Mouse (Mus musculus): ENCODE results near the gene Dgkg. TPM values are rescaled to one million over a fixed set of nuclear protein-coding genes. Genes with fewer than 3 reads are reported as not detected.

Dgkg gene
- total and polyA plus RNA-seq, 2 experiments from 2014 or later = 0.08 to 0.44 TPM

DNA sequence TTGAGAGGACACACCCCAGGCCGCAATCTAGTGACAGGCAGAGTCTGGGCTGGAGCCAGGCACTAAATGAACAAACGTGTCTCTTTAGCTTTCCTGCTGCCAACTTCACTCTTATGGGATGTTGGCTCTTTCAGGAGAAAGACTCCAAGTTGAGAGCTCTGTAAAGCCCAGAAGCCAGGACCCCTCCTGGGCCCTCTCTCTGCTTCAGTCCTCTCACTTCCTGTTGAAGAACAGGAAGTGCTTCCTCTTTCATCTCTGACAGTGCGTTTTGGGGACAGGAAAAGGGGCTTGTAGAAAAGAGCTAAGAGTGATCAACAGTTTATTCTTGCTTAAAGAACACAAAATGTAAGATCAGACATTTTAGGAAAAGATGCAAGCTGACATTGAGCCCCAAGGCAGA lies 159.0 kb downstream of the Dgkg start:
- Histone ChIP-seq H3K36me3 (replicated peaks; ENCODE audit: control insufficient read depth, insufficient read depth, low read length) (no peaks in the 10 kb centered on the region), H3K9ac (replicated peaks; ENCODE audit: low read depth, low read length) (no peak overlapping the region), H3K9me3 (replicated peaks; ENCODE audit: control insufficient read depth, low read length) (no peaks in the 10 kb centered on the region), H3K27ac (ENCODE audit: low read depth) (no peak overlapping the region), H3K27me3 (ENCODE audit: control insufficient read depth, insufficient read depth, low read length) (no peaks in the 10 kb centered on the region), H3K4me1 (ENCODE audit: control insufficient read depth, insufficient read depth) (peaks cover 42% of the 10 kb centered on the region), H3K4me2 (ENCODE audit: low read depth, low read length) (no peak overlapping the region), H3K4me3 (ENCODE audit: low read depth, low read length) (no peak overlapping the region)
- TF ChIP-seq CTCF (IDR thresholded peaks at IDR 0.05; ENCODE audit: low read depth) (no peak), EP300 (IDR thresholded peaks at IDR 0.05; ENCODE audit: low read depth) (no peak)
- no peak for DNase-seq (ENCODE audit: low spot score)
- no peak for ATAC-seq (ENCODE audit: insufficient read depth, low read depth)
- 35% methylated on average over 3 of the region's 3 CpGs for WGBS

DNA sequence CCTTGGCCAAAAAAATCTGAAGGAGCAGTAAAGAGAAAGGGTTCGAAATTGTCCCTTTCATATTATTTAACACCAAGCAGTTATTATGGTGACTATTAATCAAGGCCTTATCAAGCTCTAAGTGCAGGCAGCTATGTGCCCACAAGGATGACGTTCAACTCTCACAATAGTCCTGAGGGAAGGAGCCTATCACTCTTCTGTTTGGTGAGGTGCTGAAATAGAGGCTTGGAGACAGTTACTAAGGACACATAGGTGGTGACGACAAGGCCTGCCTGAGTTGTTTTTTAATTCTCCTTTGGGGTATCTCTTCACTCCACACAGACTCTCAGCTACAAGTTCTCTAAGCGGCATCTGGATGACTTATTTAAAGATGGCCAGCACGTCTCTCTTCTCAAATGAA lies 161.8 kb downstream of the Dgkg start:
- Histone ChIP-seq H3K27me3 (ENCODE audit: control insufficient read depth, insufficient read depth, low read length) (no peaks in the 10 kb centered on the region), H3K9ac (replicated peaks; ENCODE audit: low read depth, low read length) (no peak overlapping the region), H3K4me3 (ENCODE audit: low read depth, low read length) (no peak overlapping the region), H3K9me3 (replicated peaks; ENCODE audit: control insufficient read depth, low read length) (no peaks in the 10 kb centered on the region), H3K27ac (ENCODE audit: low read depth) (peak overlapping the region; percentile 81), H3K4me2 (ENCODE audit: low read depth, low read length) (no peak overlapping the region), H3K4me1 (ENCODE audit: control insufficient read depth, insufficient read depth) (peaks cover 50% of the 10 kb centered on the region), H3K36me3 (replicated peaks; ENCODE audit: control insufficient read depth, insufficient read depth, low read length) (no peaks in the 10 kb centered on the region)
- DNase-seq (ENCODE audit: low spot score) = peak; percentile 87
- no peak for TF ChIP-seq CTCF (IDR thresholded peaks at IDR 0.05; ENCODE audit: low read depth)
- TF ChIP-seq EP300 (IDR thresholded peaks at IDR 0.05; ENCODE audit: low read depth) = no peak
- WGBS = 26% methylated on average over 5 of the region's 5 CpGs
- ATAC-seq (ENCODE audit: insufficient read depth, low read depth) = peak; percentile 88

GRCm38 (mm10) chr16:22494815-22495214 lies 162.2 kb downstream of the Dgkg start:
- Histone ChIP-seq H3K27ac (ENCODE audit: low read depth) (peak overlapping the region; percentile 81), H3K9me3 (replicated peaks; ENCODE audit: control insufficient read depth, low read length) (no peaks in the 10 kb centered on the region), H3K4me1 (ENCODE audit: control insufficient read depth, insufficient read depth) (peaks cover 55% of the 10 kb centered on the region), H3K9ac (replicated peaks; ENCODE audit: low read depth, low read length) (no peak overlapping the region), H3K4me2 (ENCODE audit: low read depth, low read length) (no peak overlapping the region), H3K4me3 (ENCODE audit: low read depth, low read length) (no peak overlapping the region), H3K27me3 (ENCODE audit: control insufficient read depth, insufficient read depth, low read length) (no peaks in the 10 kb centered on the region), H3K36me3 (replicated peaks; ENCODE audit: control insufficient read depth, insufficient read depth, low read length) (no peaks in the 10 kb centered on the region)
- TF ChIP-seq EP300 (IDR thresholded peaks at IDR 0.05; ENCODE audit: low read depth) = no peak
- ATAC-seq (ENCODE audit: insufficient read depth, low read depth) = peak; percentile 45
- peak; percentile 22 for DNase-seq (ENCODE audit: low spot score)
- 11% methylated on average over 5 of the region's 5 CpGs for WGBS

GRCm38 (mm10) chr16:22493396-22493795 lies 163.6 kb downstream of the Dgkg start:
- Histone ChIP-seq H3K27ac (ENCODE audit: low read depth) (no peak overlapping the region), H3K4me2 (ENCODE audit: low read depth, low read length) (no peak overlapping the region), H3K27me3 (ENCODE audit: control insufficient read depth, insufficient read depth, low read length) (no peaks in the 10 kb centered on the region), H3K4me1 (ENCODE audit: control insufficient read depth, insufficient read depth) (peaks cover 52% of the 10 kb centered on the region), H3K36me3 (replicated peaks; ENCODE audit: control insufficient read depth, insufficient read depth, low read length) (no peaks in the 10 kb centered on the region), H3K4me3 (ENCODE audit: low read depth, low read length) (no peak overlapping the region), H3K9ac (replicated peaks; ENCODE audit: low read depth, low read length) (no peak overlapping the region), H3K9me3 (replicated peaks; ENCODE audit: control insufficient read depth, low read length) (no peaks in the 10 kb centered on the region)
- no peak for DNase-seq (ENCODE audit: low spot score)
- 79% methylated on average over 4 of the region's 4 CpGs for WGBS
- TF ChIP-seq CTCF (IDR thresholded peaks at IDR 0.05; ENCODE audit: low read depth) (no peak), EP300 (IDR thresholded peaks at IDR 0.05; ENCODE audit: low read depth) (no peak)
- no peak for ATAC-seq (ENCODE audit: insufficient read depth, low read depth)

DNA sequence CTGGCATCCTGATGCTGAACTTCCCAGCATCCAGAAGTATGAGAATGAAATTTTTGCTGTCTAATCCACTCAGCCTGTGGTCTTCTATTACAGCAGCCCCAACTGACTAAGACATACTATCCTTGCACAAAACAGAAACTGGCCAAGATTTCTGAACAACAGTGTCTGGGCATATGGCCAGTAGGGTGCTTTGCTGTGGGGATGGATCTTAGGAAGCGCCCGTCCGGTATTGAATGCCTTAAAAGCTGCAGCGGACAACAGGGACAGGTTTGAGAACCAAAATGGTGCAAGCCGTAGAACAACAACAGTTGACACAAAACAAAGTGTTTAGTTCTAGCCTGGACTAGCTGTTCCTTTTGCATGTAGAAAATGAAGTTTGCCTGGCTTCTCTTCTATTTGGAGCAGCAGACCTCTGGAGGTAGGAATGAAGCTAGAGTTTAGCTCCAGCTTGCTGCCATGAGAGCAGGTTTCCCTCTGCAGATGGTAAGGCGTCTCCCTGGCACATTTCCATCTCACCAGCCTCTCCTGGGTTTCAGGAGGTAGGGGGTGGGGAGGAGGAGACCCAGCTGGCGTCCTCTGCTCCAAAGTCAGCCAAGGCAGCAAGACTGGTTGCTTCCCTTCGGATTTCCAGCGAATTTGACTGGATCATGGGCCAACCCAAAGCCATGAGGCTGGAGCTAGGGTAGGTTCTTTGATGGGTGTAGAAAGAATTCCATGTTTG lies 165.4 kb downstream of the Dgkg start:
- Histone ChIP-seq H3K4me2 (ENCODE audit: low read depth, low read length) (no peak overlapping the region), H3K36me3 (replicated peaks; ENCODE audit: control insufficient read depth, insufficient read depth, low read length) (no peaks in the 10 kb centered on the region), H3K9ac (replicated peaks; ENCODE audit: low read depth, low read length) (no peak overlapping the region), H3K9me3 (replicated peaks; ENCODE audit: control insufficient read depth, low read length) (no peaks in the 10 kb centered on the region), H3K4me3 (ENCODE audit: low read depth, low read length) (no peak overlapping the region), H3K4me1 (ENCODE audit: control insufficient read depth, insufficient read depth) (peaks cover 39% of the 10 kb centered on the region), H3K27ac (ENCODE audit: low read depth) (no peak overlapping the region), H3K27me3 (ENCODE audit: control insufficient read depth, insufficient read depth, low read length) (no peaks in the 10 kb centered on the region)
- TF ChIP-seq CTCF (IDR thresholded peaks at IDR 0.05; ENCODE audit: low read depth) (no peak), EP300 (IDR thresholded peaks at IDR 0.05; ENCODE audit: low read depth) (no peak)
- ATAC-seq (ENCODE audit: insufficient read depth, low read depth) (no peak), DNase-seq (ENCODE audit: low spot score) (no peak)
- 74% methylated on average over 9 of the region's 9 CpGs for WGBS

DNA sequence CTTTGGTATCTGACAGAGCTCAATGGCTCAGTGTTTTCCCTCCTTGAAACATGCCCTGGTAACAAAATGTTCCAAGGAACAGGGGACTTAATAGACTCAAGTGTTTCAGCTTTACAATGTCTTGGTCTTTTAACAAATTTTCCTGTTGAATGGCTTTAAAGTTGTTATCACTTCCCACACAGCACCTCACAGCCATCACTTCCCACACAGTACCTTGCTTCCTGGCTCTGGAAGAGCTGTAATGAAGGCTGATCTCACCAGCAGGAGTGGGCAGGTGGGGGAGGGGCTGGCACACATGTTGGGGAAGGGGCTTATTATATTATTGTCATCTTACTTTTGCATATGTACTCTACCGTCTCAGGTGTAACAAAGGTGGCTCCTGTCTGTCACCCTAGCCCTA lies 173.1 kb downstream of the Dgkg start:
- TF ChIP-seq EP300 (IDR thresholded peaks at IDR 0.05; ENCODE audit: low read depth) (no peak), CTCF (IDR thresholded peaks at IDR 0.05; ENCODE audit: low read depth) (no peak)
- H3K4me2 ChIP-seq (ENCODE audit: low read depth, low read length) = no peak overlapping the region
- 0 out of 2 replicates have a peak, but pooled peaks cover 3% of the 10 kb centered on the region for H3K4me1 ChIP-seq (ENCODE audit: control insufficient read depth, insufficient read depth)
- no peak overlapping the region for H3K9ac ChIP-seq (replicated peaks; ENCODE audit: low read depth, low read length)
- DNase-seq (ENCODE audit: low spot score) = no peak
- H3K27ac ChIP-seq (ENCODE audit: low read depth) = no peak overlapping the region
- no peak overlapping the region for H3K4me3 ChIP-seq (ENCODE audit: low read depth, low read length)
- no peaks in the 10 kb centered on the region for H3K36me3 ChIP-seq (replicated peaks; ENCODE audit: control insufficient read depth, insufficient read depth, low read length)
- no peaks in the 10 kb centered on the region for H3K9me3 ChIP-seq (replicated peaks; ENCODE audit: control insufficient read depth, low read length)
- H3K27me3 ChIP-seq (ENCODE audit: control insufficient read depth, insufficient read depth, low read length) = no peaks in the 10 kb centered on the region
- ATAC-seq (ENCODE audit: insufficient read depth, low read depth) = no peak
- 74% methylated on average over 1 of the region's 1 CpGs for WGBS

Measured in heart, postnatal 0 days (tissue).